Mouse (Mus musculus): ENCODE data around the gene Mmp2.

- TF ChIP-seq CTCF (IDR thresholded peaks at IDR 0.05; ENCODE audit: borderline replicate concordance, insufficient read depth, low read depth, low read length) (no peak), POLR2A (IDR thresholded peaks at IDR 0.05; ENCODE audit: borderline replicate concordance, insufficient read depth, low read length) (no peak)
These were observed 24.5 kb upstream of the Mmp2 start for GRCm38 (mm10) chr8:92802591-92802990.

All from cerebellum, adult 2 months (tissue).